Mouse (Mus musculus) adrenal gland (tissue): ENCODE results near the gene Epha10.
"Not testable (repeated sequence)": the region's sequence is repeated elsewhere in the genome, so short reads cannot be mapped to it uniquely, and the experiment has no call there.

ENCODE experiments used
- intact Hi-C: fragments of 180-260 bp; cut with DNase I; formaldehyde crosslinking; loops from one replicate; pipeline ENCODE4 v1.15.1; 2025

Epha10 gene

DNA sequence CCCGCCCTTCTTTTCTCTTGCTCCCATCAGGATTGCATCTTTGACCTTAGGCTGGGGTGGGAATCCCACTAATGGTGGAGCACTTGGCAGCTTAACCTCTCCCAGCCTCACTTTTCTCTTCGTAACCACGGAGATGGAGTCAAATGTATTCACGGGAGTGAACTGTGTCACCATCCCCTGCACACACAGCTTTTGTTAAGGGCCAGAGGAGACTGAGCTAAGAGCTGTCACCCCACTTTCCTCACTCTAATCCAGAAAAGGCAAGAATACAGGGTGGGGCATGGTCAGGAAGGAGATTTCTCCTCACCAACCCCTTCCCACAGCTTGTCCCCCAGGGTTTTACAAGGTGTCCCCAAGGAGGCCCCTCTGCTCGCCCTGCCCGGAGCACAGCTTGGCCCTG lies 13.1 kb downstream of the Epha10 start:
- intact Hi-C loops = no loop called here

GRCm38 (mm10) chr4:124894508-124895428 lies 14.1 kb downstream of the Epha10 start:
- intact Hi-C loops = no loop called here

DNA sequence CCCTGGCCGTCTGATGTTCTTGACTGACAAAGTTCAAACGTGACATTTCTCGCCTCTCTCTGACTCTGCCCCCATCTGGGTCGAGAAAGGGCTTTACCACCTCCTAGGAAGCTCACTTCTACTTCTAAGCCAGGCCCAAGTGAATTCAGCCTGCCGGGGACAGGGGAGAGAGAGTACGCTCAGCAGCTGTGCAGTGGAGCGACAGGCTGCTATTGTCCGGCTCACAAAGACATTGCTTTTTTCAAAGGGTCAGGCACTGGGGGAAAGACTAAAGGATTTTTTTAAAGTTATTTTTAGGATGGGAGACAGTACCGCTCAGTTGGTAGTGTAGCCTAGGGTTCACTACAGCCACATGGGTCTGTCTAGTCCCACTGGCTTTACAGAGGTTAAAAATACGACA lies 17.7 kb downstream of the Epha10 start:
- intact Hi-C loops = no loop called here

DNA sequence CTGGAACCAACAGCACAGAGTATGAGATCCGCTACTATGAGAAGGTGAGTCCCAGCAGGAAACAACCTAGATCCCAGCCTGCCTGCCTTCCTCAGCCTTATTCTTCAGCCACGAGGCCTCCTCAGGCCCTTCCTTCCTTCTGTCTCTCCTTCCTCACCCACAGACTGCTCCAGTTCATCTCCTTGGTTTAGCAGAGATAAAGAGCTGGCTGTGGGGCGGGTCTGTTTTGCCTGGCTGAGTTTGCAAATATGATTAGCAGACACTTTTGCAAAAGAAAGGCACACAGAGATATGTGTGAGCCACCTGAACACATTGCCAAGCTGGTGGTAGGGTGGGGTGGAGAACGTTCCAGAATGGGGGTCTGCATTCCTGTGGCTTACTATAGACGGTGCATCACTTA lies 19.2 kb downstream of the Epha10 start:
- intact Hi-C loops = no loop called here

GRCm38 (mm10) chr4:124905417-124905816 lies 24.7 kb downstream of the Epha10 start:
- intact Hi-C loops = no loop called here

DNA sequence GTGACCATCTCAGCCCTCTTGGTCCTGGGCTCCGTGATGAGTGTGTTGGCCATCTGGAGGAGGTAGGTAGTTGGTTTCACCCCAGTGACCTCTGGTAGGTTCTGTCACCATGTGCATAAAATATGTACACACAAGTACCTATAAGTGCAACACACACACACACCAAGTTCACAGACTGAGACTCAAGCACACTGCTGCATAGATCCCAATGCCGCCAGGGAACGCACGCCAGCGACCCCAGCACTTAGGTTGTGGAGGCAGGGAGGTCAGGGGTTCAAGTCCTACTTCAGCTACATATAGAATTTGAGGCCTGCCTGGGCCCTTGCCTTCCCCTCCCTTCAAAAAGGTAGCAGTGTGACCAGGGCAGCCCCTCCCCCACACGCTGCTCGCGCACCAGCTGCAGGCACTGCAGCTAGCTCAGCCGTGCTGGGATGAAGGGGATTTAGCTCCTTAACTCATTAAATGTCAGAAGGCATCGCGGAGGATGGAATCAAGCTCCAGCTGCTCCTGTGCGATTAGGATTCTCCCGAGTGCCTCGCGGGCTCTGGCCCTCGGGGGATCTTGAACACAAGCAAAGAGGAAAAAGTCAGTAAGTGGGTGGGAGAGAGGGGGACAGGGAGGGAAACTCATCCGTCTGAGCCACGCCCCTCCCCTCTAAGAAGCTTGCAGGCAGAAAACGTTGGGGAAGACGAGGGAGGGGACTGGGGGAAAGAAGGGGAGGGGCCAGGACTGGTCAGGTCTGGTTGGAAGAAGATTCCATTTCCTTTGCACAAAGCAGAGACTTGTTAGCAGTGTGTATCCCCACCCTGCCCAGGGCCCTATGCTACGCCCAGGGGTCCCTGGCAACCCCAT lies 25.5 kb downstream of the Epha10 start:
- intact Hi-C loops = no loop called here

GRCm38 (mm10) chr4:124928102-124928501 lies 47.4 kb downstream of the Epha10 start:
- intact Hi-C loops = no loop called here

DNA sequence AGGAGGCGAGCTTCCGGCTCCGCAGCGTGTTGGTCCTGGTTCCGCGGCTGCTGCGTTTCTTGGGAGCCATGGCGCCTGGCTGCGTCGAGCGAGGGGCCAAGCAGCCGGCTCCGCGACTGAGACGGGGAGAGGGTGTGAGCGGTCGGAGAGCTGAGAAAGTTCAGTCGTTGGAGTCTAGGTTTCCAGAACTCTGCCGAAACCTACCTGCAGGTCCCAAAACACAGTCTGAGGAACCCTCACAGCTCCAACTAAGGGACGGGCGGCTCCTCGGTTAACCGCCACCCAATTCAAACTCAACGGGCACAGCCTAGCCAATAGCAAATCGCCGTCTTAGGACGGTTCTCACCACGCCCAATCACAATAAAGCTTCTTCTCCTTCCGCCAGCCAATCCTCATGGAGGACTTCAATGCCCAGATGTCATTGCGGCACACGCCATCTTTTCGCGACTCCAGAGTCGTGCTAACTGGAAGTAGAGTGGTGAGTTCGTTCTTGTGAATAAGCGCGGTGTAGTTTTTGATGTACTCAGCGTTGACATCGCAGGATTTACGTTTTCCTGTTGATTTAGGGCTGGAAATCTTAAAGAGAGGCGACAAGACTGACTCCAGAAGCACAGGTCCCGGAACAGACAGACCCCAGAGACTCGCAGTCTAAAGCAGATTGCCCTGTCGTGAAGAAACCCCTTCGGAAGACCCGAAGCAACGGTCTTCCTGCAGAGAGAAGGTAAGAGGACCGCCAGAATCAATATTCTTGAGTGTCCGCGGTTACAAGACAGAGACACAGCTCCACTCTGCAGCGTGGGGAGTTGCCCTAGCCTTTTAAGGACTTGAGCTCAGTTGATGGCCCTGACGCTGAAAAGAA lies 56.1 kb downstream of the Epha10 start, which contains the start of gene 9930104L06Rik:
TSS of gene 9930104L06Rik (plus strand) at position 436 of the 859 bp plus-strand sequence.
- intact Hi-C loops = no loop called here

DNA sequence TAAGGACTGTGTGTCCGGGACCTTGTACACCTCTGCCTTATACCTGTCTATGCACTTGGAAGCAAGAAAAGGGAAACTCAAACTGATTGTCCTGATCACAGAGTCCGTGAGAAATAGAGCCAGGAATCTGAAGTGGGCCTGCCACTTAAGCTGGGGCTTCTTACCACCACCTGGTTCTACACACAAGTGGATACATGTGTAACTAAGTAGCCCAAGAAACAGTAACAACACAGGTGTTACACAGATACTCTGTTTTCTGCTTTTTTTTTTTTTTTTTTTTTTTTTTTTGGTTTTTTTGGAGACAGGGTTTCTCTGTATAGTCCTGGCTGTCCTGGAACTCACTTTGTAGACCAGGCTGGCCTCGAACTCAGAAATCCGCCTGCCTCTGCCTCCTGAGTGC lies 58.5 kb downstream of the Epha10 start, which contains the start of gene Cdca8:
TSS of gene Cdca8 (minus strand) at position 101 of the 400 bp plus-strand sequence.
- intact Hi-C loops = not testable (repeated sequence)

DNA sequence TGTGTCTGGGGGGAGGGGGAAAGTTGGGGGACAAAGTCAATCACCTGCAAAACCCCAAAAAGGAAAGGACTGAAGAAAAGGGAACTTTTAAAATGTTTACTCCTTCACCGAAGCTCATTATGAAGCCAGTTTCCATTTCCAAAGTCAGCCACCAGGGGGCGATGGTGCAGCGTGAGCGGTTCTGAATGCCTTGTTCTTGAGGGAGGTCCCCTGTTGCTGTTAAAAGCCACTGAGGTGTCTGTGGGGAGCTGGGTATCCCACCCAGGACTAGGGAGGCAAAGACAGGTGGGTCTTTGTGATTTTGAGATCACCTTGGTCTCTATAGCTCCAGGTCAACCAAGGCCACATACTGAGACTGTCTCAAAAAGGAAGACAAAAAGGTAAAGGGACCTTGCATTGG lies 62.3 kb downstream of the Epha10 start:
- intact Hi-C loops = loop anchor here (1.0 to 5.0 kb wide), 2 partner anchors 115 to 159 kb away; no protein-coding TSS in a partner anchor

DNA sequence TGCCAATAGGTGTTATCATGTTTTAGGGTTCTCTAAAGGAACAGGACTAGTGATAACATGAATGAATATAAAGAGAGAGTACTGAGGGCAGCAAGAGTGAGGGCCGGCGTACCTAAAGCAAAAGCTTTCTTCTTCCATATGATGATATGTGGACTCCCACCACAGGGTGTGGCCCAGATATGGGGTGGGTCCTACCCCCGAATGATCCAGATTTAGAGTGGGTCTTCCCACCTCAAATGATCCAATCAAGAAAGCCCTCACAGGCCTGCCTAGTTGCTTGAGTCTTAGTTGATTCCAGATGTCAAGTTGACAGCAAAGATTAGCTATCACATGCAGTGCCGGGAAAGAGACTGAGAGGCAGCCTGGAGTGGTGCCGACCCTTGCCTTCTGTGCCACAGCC lies 63.1 kb downstream of the Epha10 start:
- intact Hi-C loops = loop anchor here (1.0 to 5.0 kb wide), 2 partner anchors 115 to 159 kb away; no protein-coding TSS in a partner anchor

DNA sequence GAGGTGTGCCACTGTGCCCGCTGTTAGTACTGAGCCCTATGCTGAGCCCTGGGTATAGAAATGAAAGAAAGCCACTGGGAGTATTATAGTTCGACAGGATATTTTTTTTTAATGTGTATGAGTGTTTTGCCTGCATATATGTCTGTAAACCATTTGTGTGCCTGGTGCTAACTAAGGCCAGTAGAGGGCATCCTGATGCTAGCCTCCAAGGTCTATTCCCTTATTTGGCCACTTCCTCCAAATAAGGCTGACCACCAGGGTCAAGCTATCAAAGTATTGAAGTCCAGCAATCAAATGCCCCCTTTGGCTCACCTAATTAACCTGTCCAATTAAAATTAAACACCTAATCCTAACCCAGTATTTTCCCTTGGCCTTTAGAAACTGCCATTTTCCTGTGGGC lies 64.3 kb downstream of the Epha10 start:
- intact Hi-C loops = loop anchor here (5.0 kb wide), 1 partner anchor 157 kb away; no protein-coding TSS in a partner anchor

DNA sequence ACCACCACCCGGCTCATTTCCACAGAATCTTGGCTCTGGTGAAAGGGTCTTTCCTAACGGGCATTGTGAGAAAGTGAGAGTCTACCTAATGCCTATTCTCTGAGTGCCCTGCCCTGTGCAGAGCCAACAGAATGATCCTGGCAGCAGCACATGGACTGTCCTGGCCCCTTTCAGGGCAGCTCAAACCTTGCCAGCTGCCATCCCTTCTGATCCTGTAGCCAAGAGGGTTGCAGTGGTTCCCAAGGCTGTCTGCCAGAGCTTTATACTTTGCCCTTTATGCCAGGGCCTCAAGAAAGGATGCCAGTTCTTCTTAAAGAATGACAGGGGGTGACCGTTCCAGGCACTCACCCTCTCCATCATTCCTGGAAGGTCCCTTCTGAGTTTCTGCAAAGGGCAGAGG lies 68.8 kb downstream of the Epha10 start:
- intact Hi-C loops = no loop called here

DNA sequence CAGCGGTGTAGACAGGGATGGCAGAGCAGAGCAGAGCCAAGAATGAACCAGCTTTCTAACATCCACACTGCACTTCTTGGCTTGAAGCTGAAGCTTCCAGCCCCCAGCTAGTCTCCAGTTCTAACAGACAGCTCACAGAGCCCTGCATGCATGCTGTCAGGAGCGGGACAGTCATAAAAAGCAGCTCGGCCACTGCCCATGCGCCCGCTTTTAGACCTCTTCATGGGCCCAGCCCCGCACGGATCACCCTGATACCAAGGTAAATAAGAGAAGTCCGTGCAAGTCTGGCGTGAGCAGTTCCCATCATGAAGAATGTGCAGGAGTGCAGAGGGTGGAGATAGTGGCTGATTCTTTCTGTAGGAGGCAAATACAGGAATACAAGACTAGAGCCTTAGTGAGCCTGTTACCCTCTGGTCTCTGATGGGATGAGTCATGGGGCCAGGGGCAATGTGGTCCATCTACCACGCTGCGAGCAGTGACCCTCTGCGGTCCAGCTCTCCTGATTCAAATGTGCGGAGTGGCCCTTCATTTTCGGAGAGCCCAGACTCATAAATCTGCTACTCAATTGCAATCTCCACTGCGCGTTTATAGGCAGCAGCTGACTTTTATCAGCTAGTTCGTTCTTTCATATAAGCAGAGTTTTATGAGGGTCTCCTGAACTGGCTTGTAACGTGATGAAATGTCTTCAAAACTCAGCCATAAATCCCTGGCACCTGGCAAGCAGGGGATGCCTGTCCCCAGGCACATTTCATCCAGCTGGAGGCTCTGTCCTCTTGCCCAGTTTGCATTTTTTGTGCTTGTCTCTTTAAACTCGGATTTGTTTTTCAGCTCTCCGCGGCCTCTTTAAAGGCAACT lies 69.7 kb downstream of the Epha10 start:
- intact Hi-C loops = no loop called here

DNA sequence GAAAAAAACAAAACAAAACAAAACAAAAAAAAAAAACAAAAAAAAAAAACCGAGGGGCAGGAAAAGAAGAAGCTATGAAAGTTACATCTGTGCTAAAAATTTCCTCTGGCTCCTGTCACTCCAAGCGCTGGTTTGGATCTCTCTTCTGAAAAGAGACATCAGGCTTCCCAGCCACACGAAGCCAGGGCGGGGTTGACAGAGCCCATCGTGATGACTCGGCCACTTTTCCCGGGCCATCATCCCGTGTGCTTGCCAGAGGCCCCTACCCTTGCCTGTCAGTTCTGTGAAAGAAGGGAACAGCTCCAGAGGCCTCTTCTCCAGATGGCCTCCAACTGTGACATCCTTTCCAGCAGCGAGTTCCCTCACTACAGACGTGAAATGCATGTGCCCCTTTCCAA lies 70.3 kb downstream of the Epha10 start:
- intact Hi-C loops = no loop called here

- intact Hi-C loops = no loop called here
Measured at GRCm38 (mm10) chr4:124953546-124953945, 72.8 kb downstream of the Epha10 start.

DNA sequence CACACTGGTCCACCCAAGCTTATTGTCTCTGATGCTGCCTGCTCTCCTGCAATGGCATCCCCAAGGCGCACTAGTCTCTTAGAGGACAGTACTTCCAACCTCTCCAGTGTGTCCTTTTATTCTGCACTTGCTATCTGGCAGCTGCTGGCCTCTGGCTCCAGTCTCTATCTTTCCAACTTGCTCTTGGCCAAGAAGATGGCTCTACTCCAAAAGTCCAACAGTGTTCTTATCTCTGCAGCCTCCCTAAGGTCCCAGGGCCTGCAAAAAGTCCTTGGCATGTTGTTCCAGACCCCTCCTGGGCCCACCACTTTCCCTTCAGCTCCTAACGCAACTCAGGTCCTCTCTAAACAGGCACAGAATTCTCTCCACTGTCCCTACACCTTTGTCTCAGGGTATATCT lies 76.6 kb downstream of the Epha10 start:
- intact Hi-C loops = no loop called here

DNA sequence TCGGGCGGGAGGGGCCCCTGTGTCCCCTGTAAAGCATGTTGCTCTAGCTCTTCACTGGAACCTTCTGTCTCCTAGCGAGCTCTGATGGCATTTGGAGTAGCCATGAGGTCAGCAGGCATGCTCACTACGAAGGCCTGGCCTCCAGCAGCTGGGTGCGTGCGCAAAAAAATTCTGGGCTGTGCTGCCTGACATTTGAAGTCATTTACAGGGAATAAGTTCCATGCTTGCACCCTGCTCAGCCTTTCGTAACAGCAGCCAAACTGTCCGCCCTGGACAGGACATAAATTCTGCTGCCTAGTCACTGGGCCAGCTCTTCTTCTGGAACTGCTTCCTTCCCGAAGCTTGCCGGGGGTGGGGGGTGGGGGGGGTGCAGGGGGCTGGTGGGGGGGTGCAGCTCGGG lies 78.4 kb downstream of the Epha10 start:
- intact Hi-C loops = no loop called here

GRCm38 (mm10) chr4:124960940-124961339 lies 80.2 kb downstream of the Epha10 start:
- intact Hi-C loops = no loop called here

GRCm38 (mm10) chr4:124962576-124962975 lies 81.9 kb downstream of the Epha10 start:
- intact Hi-C loops = no loop called here
